Mouse (Mus musculus): ENCODE results near the gene Polr1c. TPM values are rescaled to one million over a fixed set of nuclear protein-coding genes. Genes with fewer than 3 reads are reported as not detected.

Polr1c gene
- polyA plus RNA-seq, 1 experiment from 2014 or later, result 90.4 TPM

DNA sequence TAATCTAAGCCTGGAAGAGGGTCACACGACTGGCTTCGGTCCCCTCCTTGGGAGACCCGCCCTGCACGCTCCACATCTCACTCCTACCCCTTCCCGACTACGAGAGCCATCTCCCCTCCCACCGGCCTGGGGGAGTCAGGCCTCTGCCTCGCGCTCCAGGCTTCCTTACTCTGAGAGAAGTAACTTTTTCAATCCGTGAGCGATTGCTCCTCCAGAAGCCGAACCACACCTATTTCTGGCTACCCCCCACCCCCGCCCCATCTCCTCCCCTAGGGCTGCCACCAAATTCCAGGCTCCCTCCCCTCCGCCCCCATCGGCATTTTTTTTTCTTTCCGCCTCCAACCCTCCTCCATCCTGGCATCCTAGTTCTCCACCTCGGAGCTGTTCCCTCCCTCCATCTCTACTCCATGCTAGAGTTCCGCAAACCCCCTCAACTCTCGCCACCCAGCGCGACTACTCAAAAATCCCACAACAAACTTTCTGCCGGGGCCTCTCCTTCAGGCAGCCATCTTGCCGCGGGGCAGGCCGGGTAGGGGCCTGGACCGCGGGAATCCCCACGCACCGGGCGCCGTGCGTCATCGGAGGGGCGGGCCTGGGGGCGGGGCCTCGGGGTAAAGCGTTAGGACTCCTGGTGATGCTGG lies 34.7 kb upstream of the Polr1c start, which contains the start of gene Tjap1:
Gene Tjap1, minus strand, starts transcription at position 544 of the 641 bp plus-strand sequence.
- no peaks in the 10 kb centered on the region for H3K27me3 ChIP-seq (replicated peaks; ENCODE audit: control insufficient read depth, insufficient read depth, low read length)
- DNase-seq (ENCODE audit: low spot score) (peak; percentile 89), ATAC-seq (replicated peaks; ENCODE audit: low FRiP score) (peak; percentile 94)
- peak within 1 kb of the TSS; percentile 80 for H3K9ac ChIP-seq (ENCODE audit: low read depth, low read length)
- peaks cover 10% of the 10 kb centered on the region for H3K4me1 ChIP-seq (replicated peaks; ENCODE audit: control insufficient read depth, insufficient read depth, low read length)
- 0% methylated on average over 37 of the region's 37 CpGs for WGBS
- peaks cover 6% of the 10 kb centered on the region; the same call in 1 of the 2 replicates for H3K36me3 ChIP-seq (ENCODE audit: control insufficient read depth, insufficient read depth, low read length)
- H3K9me3 ChIP-seq (ENCODE audit: control insufficient read depth, low read length), result no peaks in the 10 kb centered on the region
- H3K4me2 ChIP-seq, result peak within 1 kb of the TSS; percentile 90
- peak within 1 kb of the TSS; percentile 80 for H3K27ac ChIP-seq (ENCODE audit: low read depth, low read length)
- peak within 1 kb of the TSS; percentile 77 for H3K4me3 ChIP-seq (ENCODE audit: low read depth, low read length)

DNA sequence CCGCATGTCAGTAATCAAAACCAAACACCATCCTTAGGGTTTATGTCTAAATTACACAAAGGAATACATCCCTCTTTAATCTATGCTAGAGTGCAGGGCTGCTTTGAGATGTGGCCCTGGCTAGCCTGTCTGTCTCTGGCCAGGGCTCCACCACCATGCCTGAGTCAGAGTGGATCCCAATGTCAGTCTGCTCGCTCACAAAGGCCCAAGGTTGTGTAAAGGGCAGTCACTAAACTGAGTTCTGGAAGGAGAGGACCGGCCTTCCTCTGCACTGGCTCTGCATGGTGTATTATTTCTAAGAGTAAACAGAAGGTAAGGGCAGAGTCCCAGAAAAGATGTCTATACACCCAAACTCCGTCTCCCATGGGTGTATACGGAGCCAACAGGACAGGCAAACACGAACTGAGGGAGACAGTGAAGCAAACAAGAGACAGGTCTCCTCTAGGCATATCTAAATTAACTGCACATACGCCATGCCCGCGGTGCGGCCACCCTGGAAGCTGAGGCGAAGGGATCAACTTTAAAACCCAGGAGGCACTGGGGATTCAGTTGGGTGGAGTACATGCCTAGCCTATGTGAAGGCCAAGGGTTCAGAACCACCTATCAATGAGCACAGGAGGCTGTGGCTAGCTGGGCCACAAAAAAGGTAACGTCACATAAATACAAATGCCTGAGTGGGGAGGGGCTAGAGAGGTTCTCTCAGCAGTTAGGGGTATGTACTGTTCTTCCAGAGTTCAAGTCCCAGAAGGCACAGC lies 30.3 kb upstream of the Polr1c start:
- Histone ChIP-seq H3K4me1 (replicated peaks; ENCODE audit: control insufficient read depth, insufficient read depth, low read length) (peaks cover 15% of the 10 kb centered on the region), H3K27ac (ENCODE audit: low read depth, low read length) (no peak overlapping the region), H3K9ac (ENCODE audit: low read depth, low read length) (no peak overlapping the region), H3K9me3 (ENCODE audit: control insufficient read depth, low read length) (no peaks in the 10 kb centered on the region), H3K36me3 (ENCODE audit: control insufficient read depth, insufficient read depth, low read length) (peaks cover 8% of the 10 kb centered on the region; the same call in 1 of the 2 replicates), H3K4me3 (ENCODE audit: low read depth, low read length) (no peak overlapping the region), H3K27me3 (replicated peaks; ENCODE audit: control insufficient read depth, insufficient read depth, low read length) (no peaks in the 10 kb centered on the region), H3K4me2 (no peak overlapping the region)
- no peak for DNase-seq (ENCODE audit: low spot score)
- ATAC-seq (replicated peaks; ENCODE audit: low FRiP score), result no peak
- 88% methylated on average over 12 of the region's 12 CpGs for WGBS

DNA sequence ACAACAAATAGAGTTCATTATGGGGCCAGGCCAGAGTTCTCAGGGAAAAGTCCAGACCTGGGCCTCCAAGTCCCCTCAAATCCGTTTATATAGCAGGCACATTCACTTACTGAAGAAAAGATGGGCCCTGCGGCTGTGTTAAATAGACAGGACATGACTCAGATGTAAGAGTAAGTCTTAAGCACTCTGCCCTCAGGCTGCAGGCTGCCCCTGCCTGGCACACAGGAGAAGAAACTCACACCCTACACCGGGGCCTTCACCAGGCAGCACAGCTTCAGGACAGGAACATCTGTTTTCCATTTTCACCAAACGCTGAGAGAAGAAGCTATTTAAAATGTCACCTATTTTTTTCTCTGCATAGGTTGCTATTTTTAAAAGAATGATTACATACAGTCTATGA lies 29.7 kb upstream of the Polr1c start:
- Histone ChIP-seq H3K9ac (ENCODE audit: low read depth, low read length) (no peak overlapping the region), H3K9me3 (ENCODE audit: control insufficient read depth, low read length) (no peaks in the 10 kb centered on the region), H3K27ac (ENCODE audit: low read depth, low read length) (no peak overlapping the region), H3K4me2 (no peak overlapping the region), H3K4me1 (replicated peaks; ENCODE audit: control insufficient read depth, insufficient read depth, low read length) (peaks cover 15% of the 10 kb centered on the region), H3K27me3 (replicated peaks; ENCODE audit: control insufficient read depth, insufficient read depth, low read length) (no peaks in the 10 kb centered on the region), H3K36me3 (ENCODE audit: control insufficient read depth, insufficient read depth, low read length) (peaks cover 8% of the 10 kb centered on the region; the same call in 1 of the 2 replicates), H3K4me3 (ENCODE audit: low read depth, low read length) (no peak overlapping the region)
- no peak for ATAC-seq (replicated peaks; ENCODE audit: low FRiP score)
- 73% methylated on average over 4 of the region's 4 CpGs for WGBS
- no peak for DNase-seq (ENCODE audit: low spot score)

DNA sequence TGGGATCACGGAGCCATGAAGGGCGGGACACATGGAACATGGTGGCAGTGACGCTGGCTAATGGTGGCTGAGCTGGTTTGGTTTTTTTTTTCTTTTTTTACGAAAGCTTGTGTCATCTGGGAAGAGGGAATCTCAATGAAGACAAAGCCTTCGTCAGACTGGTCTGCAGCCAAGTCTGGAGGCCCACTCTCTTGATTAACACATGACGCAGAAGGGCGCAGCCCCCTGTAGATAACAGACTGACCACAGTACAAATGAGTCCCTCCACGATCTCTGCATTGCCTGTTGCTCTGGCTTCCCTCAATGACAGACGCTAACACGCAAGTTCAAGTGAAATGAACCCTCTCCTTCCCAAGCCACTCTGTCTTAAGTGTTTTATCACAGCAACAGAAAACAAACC lies 27.7 kb upstream of the Polr1c start:
- 68% methylated on average over 10 of the region's 10 CpGs for WGBS
- DNase-seq (ENCODE audit: low spot score), result no peak
- H3K9ac ChIP-seq (ENCODE audit: low read depth, low read length), result no peak overlapping the region
- no peaks in the 10 kb centered on the region for H3K9me3 ChIP-seq (ENCODE audit: control insufficient read depth, low read length)
- no peak overlapping the region for H3K27ac ChIP-seq (ENCODE audit: low read depth, low read length)
- peaks cover 4% of the 10 kb centered on the region for H3K4me1 ChIP-seq (replicated peaks; ENCODE audit: control insufficient read depth, insufficient read depth, low read length)
- no peaks in the 10 kb centered on the region for H3K27me3 ChIP-seq (replicated peaks; ENCODE audit: control insufficient read depth, insufficient read depth, low read length)
- H3K4me2 ChIP-seq, result no peak overlapping the region
- no peak for ATAC-seq (replicated peaks; ENCODE audit: low FRiP score)
- no peak overlapping the region for H3K4me3 ChIP-seq (ENCODE audit: low read depth, low read length)
- H3K36me3 ChIP-seq (ENCODE audit: control insufficient read depth, insufficient read depth, low read length), result peaks cover 10% of the 10 kb centered on the region; the same call in 1 of the 2 replicates

DNA sequence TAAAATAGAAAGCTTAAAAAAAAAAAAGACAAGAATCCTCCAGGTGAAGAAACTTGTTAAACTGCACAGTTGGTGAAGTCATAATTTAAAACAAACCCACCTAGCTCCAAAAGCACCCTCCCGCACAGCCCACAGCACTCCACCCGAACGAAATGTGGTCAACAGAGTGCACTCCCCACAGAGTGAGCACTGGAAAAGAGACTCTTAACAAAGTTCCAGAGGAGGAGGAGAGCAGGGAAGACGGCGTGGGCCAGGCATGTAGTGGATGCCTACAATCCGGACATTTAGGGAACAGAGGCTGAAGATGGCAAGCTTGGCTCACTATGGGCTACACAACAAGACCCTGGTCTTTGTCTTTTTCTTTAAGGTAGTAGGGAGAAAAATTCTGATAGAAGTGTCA lies 27.2 kb upstream of the Polr1c start:
- H3K4me2 ChIP-seq, result no peak overlapping the region
- no peak overlapping the region for H3K9ac ChIP-seq (ENCODE audit: low read depth, low read length)
- WGBS, result 83% methylated on average over 6 of the region's 6 CpGs
- no peak for DNase-seq (ENCODE audit: low spot score)
- no peak overlapping the region for H3K27ac ChIP-seq (ENCODE audit: low read depth, low read length)
- H3K27me3 ChIP-seq (replicated peaks; ENCODE audit: control insufficient read depth, insufficient read depth, low read length), result no peaks in the 10 kb centered on the region
- no peak overlapping the region for H3K4me3 ChIP-seq (ENCODE audit: low read depth, low read length)
- ATAC-seq (replicated peaks; ENCODE audit: low FRiP score), result no peak
- H3K9me3 ChIP-seq (ENCODE audit: control insufficient read depth, low read length), result no peaks in the 10 kb centered on the region
- H3K36me3 ChIP-seq (ENCODE audit: control insufficient read depth, insufficient read depth, low read length), result peaks cover 11% of the 10 kb centered on the region; the same call in 1 of the 2 replicates
- peaks cover 4% of the 10 kb centered on the region for H3K4me1 ChIP-seq (replicated peaks; ENCODE audit: control insufficient read depth, insufficient read depth, low read length)

DNA sequence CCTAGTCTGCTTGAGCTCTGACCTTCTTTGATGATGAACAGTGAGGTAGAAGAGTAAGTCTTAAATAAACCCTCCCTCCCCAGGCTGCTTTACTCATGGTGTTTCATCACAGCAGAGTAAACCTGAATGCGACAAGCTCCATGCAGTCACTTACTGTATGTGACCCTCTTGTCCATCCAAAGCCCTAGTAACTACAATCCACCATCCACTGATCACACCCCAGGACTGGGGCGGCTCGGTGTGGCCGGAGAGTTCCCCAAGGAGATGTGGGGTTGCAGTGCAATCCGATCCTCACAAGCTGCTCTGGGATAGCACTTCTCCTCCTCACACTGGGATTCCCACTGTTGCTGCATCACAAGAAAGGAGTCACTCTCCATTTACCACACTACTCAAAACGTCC lies 26.6 kb upstream of the Polr1c start:
- ATAC-seq (replicated peaks; ENCODE audit: low FRiP score) (no peak), DNase-seq (ENCODE audit: low spot score) (no peak)
- WGBS, result 80% methylated on average over 6 of the region's 6 CpGs
- H3K27me3 ChIP-seq (replicated peaks; ENCODE audit: control insufficient read depth, insufficient read depth, low read length), result no peaks in the 10 kb centered on the region
- peaks cover 4% of the 10 kb centered on the region for H3K4me1 ChIP-seq (replicated peaks; ENCODE audit: control insufficient read depth, insufficient read depth, low read length)
- H3K36me3 ChIP-seq (ENCODE audit: control insufficient read depth, insufficient read depth, low read length), result peaks cover 11% of the 10 kb centered on the region; the same call in 1 of the 2 replicates
- H3K4me2 ChIP-seq, result no peak overlapping the region
- H3K9ac ChIP-seq (ENCODE audit: low read depth, low read length), result no peak overlapping the region
- no peaks in the 10 kb centered on the region for H3K9me3 ChIP-seq (ENCODE audit: control insufficient read depth, low read length)
- H3K4me3 ChIP-seq (ENCODE audit: low read depth, low read length), result no peak overlapping the region
- no peak overlapping the region for H3K27ac ChIP-seq (ENCODE audit: low read depth, low read length)

DNA sequence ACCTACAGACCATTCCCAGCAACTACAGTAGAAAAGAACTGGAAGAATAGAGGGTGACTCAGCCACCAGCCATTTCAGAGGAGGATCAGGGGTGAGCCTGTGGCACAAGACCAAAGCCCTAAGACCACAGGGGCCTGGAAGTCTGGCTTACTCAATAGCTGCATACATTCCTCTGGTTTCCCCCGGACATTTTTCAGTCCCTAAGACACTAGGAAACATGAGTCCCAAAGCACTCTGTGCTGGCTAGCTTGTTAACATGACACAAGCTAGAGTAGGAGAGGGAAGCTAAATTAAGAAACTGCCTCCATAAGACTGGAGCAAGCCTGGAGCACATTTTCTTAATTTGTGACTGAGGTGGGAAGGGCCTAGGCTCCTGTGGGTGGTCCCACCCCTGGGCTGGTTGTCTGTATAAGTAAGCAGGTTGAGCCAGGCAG lies 26.0 kb upstream of the Polr1c start:
- H3K4me3 ChIP-seq (ENCODE audit: low read depth, low read length), result no peak overlapping the region
- DNase-seq (ENCODE audit: low spot score) (no peak), ATAC-seq (replicated peaks; ENCODE audit: low FRiP score) (no peak)
- H3K36me3 ChIP-seq (ENCODE audit: control insufficient read depth, insufficient read depth, low read length), result peaks cover 11% of the 10 kb centered on the region; the same call in 1 of the 2 replicates
- no peaks in the 10 kb centered on the region for H3K9me3 ChIP-seq (ENCODE audit: control insufficient read depth, low read length)
- H3K4me1 ChIP-seq (replicated peaks; ENCODE audit: control insufficient read depth, insufficient read depth, low read length), result peaks cover 4% of the 10 kb centered on the region
- WGBS, result 79% methylated on average over 1 of the region's 1 CpGs
- H3K27ac ChIP-seq (ENCODE audit: low read depth, low read length), result no peak overlapping the region
- no peak overlapping the region for H3K9ac ChIP-seq (ENCODE audit: low read depth, low read length)
- H3K27me3 ChIP-seq (replicated peaks; ENCODE audit: control insufficient read depth, insufficient read depth, low read length), result no peaks in the 10 kb centered on the region
- H3K4me2 ChIP-seq, result no peak overlapping the region

DNA sequence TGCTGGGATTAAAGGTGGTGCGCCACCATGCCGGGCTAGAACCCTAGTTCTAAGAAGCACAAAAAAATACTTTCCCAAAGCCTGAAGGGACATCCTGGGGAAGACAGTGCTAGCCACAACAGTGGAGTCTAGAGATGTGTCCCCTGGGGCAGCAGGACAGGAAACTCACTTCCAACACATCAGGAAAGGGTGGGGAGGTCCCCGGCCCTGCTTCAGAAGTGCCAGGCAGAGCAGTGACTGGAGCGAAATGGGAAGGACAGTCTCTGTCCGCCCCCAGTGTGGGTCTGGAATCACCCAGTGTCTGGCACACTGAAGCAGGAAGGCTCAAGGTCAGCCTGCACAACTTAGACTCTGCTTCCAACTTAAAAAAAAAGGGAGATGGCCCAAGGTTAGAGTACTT lies 24.8 kb upstream of the Polr1c start:
- Histone ChIP-seq H3K9me3 (ENCODE audit: control insufficient read depth, low read length) (no peaks in the 10 kb centered on the region), H3K4me2 (no peak overlapping the region), H3K9ac (ENCODE audit: low read depth, low read length) (no peak overlapping the region), H3K36me3 (ENCODE audit: control insufficient read depth, insufficient read depth, low read length) (peaks cover 11% of the 10 kb centered on the region; the same call in 1 of the 2 replicates), H3K27ac (ENCODE audit: low read depth, low read length) (no peak overlapping the region), H3K27me3 (replicated peaks; ENCODE audit: control insufficient read depth, insufficient read depth, low read length) (no peaks in the 10 kb centered on the region), H3K4me3 (ENCODE audit: low read depth, low read length) (no peak overlapping the region), H3K4me1 (replicated peaks; ENCODE audit: control insufficient read depth, insufficient read depth, low read length) (peaks cover 4% of the 10 kb centered on the region)
- ATAC-seq (replicated peaks; ENCODE audit: low FRiP score), result no peak
- no peak for DNase-seq (ENCODE audit: low spot score)
- 90% methylated on average over 5 of the region's 5 CpGs for WGBS

All from liver, embryonic 11.5 days (tissue).